Mouse (Mus musculus) megakaryocyte progenitor cell, adult 5-6 weeks (primary cell): ENCODE data around the gene 1190007I07Rik. TPM values are rescaled to one million over a fixed set of nuclear protein-coding genes. Genes with fewer than 3 reads are reported as not detected.

ENCODE experiments used
- ATAC-seq: replicated peaks from 2 replicates; pipeline ENCODE4 v1.8.0; 2016; ENCODE audit warnings: mild to moderate bottlenecking, moderate TSS enrichment, inconsistent platforms; ENCODE audit not compliant: poor library complexity
- total RNA-seq, 2 experiments: library from RNA; stranded (forward) in 1 of 2; stranded (reverse) in 1 of 2; fragments of 157-497, 149-512 nt in 1 of 2; fragments of 200-1000 nt in 1 of 2; gene quantifications; 2 replicates each; pipeline versions ENCODE4 v1.2.3 to v1.2.4; 2015 to 2017

Gene 1190007I07Rik
- 49.7 and 50.9 TPM in 2 replicates for total RNA-seq (2015)
- total RNA-seq (2017), result 70.9 and 103 TPM in 2 replicates

GRCm38 (mm10) chr10:82622671-82623552, at the start of gene 1190007I07Rik:
TSS of gene 1190007I07Rik (minus strand) at chr10:82623228.
- ATAC-seq, result peak; percentile 87

- ATAC-seq, result peak; percentile 30
These were observed 47.2 kb upstream of the 1190007I07Rik start for GRCm38 (mm10) chr10:82670205-82670604.

- ATAC-seq, result peak; percentile 84
These were observed 43.6 kb upstream of the 1190007I07Rik start for GRCm38 (mm10) chr10:82666436-82667234.

GRCm38 (mm10) chr10:82665951-82666350, 42.9 kb upstream of the 1190007I07Rik start:
- no peak for ATAC-seq

- no peak for ATAC-seq
These were observed 40.3 kb upstream of the 1190007I07Rik start for GRCm38 (mm10) chr10:82663289-82663688.

- peak; percentile 57 for ATAC-seq
These were observed 39.4 kb upstream of the 1190007I07Rik start for GRCm38 (mm10) chr10:82662267-82662990.

GRCm38 (mm10) chr10:82661820-82662219, 38.8 kb upstream of the 1190007I07Rik start:
- 0 out of 2 replicates have a peak, but pooled peaks have one; percentile 6 for ATAC-seq

GRCm38 (mm10) chr10:82654581-82654980, 31.6 kb upstream of the 1190007I07Rik start:
- ATAC-seq, result no peak

GRCm38 (mm10) chr10:82652625-82653024, 29.6 kb upstream of the 1190007I07Rik start:
- ATAC-seq, result no peak

- ATAC-seq, result no peak
These were observed 28.2 kb upstream of the 1190007I07Rik start for GRCm38 (mm10) chr10:82651221-82651620.

- peak; percentile 95 for ATAC-seq
These were observed 24.3 kb upstream of the 1190007I07Rik start for GRCm38 (mm10) chr10:82647205-82647811.

GRCm38 (mm10) chr10:82646083-82646482, 23.1 kb upstream of the 1190007I07Rik start:
- ATAC-seq, result peak; percentile 54; the same call in 1 of the 2 replicates

GRCm38 (mm10) chr10:82641481-82641880, 18.5 kb upstream of the 1190007I07Rik start:
- ATAC-seq, result no peak

GRCm38 (mm10) chr10:82639032-82639698, 16.1 kb upstream of the 1190007I07Rik start:
- no peak for ATAC-seq

- no peak for ATAC-seq
These were observed 13.3 kb upstream of the 1190007I07Rik start for GRCm38 (mm10) chr10:82636321-82636720.

GRCm38 (mm10) chr10:82634348-82634747, 11.3 kb upstream of the 1190007I07Rik start:
- no peak for ATAC-seq

- no peak for ATAC-seq
These were observed 9.7 kb upstream of the 1190007I07Rik start for GRCm38 (mm10) chr10:82632496-82633280.

- no peak for ATAC-seq
These were observed 8.1 kb upstream of the 1190007I07Rik start for GRCm38 (mm10) chr10:82631133-82631532.

GRCm38 (mm10) chr10:82630497-82630896, 7.5 kb upstream of the 1190007I07Rik start:
- no peak for ATAC-seq
